14 mouse cellular contexts compared by ENCODE assay signal in genomic region chr1:86700367-86700766, GRCm38 (mm10). TPM values are rescaled to one million over a fixed set of nuclear protein-coding genes. Genes with fewer than 3 reads are reported as not detected.
"Had no signal": no experiment of that assay in that cellular context is flagged by ENCODE, and none has a peak within 500 bp of the region (broad histone marks: within the 10 kb centered on the region; RNA-seq: fewer than 3 reads in every experiment).

No protein-coding gene starts in this region.

- ATAC-seq: midbrain, embryonic 16.5 days had no signal

- H3K4me2 ChIP-seq: limb, embryonic 13.5 days; midbrain, embryonic 11.5 days; neural tube, embryonic 13.5 days; stomach, embryonic 15.5 days had no signal

- H3K27ac ChIP-seq: kidney, postnatal 0 days; limb, embryonic 13.5 days; neural tube, embryonic 13.5 days; stomach, embryonic 15.5 days had no signal

- H3K4me3 ChIP-seq: limb, embryonic 13.5 days; neural tube, embryonic 13.5 days; stomach, embryonic 15.5 days had no signal

- H3K36me3 ChIP-seq: limb, embryonic 13.5 days; neural tube, embryonic 13.5 days; stomach, embryonic 15.5 days had no signal

- DNase-seq: kidney, adult 11 months; kidney, adult 9 months; kidney, postnatal 36 days; left cerebral cortex, postnatal 4 days; lung, adult 18-20 months; right cerebral cortex, postnatal 14 days; thymus, postnatal 36 days had no signal

- H3K9me3 ChIP-seq: limb, embryonic 13.5 days; neural tube, embryonic 13.5 days; stomach, embryonic 15.5 days had no signal

- H3K9ac ChIP-seq: limb, embryonic 13.5 days; neural tube, embryonic 13.5 days; stomach, embryonic 15.5 days had no signal

- H3K27me3 ChIP-seq: limb, embryonic 13.5 days; neural tube, embryonic 13.5 days; stomach, embryonic 15.5 days had no signal

RNA-seq across cellular contexts. Expression of gene Nppc, which starts 30.0 kb away (rescaled TPM):
- polyA plus RNA-seq: spleen, adult 2 months had no signal
